Mouse (Mus musculus) ES-E14 (cell line): ENCODE measurements around the gene Stk10.

Source experiments
- CHD2 ChIP-seq: IDR thresholded peaks from 2 replicates; pipeline ENCODE4 v1.6.1; 2014; ENCODE audit warnings: mild to moderate bottlenecking, low read depth, low read length, inconsistent platforms
- ZC3H11A ChIP-seq: IDR thresholded peaks from 2 replicates; pipeline ENCODE4 v1.6.1; 2012; ENCODE audit warnings: low read depth, mild to moderate bottlenecking, inconsistent platforms, low read length, borderline replicate concordance

DNA sequence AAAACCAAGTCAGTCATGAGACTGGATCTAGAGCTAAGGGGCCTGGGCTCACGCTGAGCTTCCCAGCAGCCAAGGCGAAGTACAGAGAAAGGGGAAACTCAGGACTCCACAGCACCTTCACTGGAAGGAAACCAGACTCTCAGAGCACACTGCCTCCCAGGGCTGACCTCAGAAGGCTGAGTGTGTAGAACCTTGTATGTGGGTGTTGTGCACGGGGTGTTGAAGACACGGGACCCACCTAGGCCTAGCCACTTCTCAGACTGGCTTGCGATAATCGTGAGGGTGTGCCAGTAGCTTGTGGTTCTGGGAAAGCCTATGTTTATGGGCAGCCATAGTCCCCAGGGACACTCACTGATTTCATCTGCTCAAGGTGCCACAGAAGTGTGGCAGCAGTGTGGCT lies 38.0 kb downstream of the Stk10 start:
- TF ChIP-seq ZC3H11A, result no peak
- no peak for TF ChIP-seq CHD2
